Mouse (Mus musculus) embryonic fibroblast, embryonic 13.5 days (primary cell): ENCODE measurements at regions not wholly inside any gene's neighbourhood (a gene's known extent, or its start where the extent isn't known, plus 50 kb on each side); places are given as distances from the start of the nearest gene placed in this dataset.

Experiments
- CTCF ChIP-seq: IDR thresholded peaks from 2 replicates; pipeline ENCODE4 v1.5.1; 2011; ENCODE audit warnings: mild to moderate bottlenecking, control low read depth, low read length, moderate library complexity, borderline replicate concordance; ENCODE audit not compliant: insufficient read depth
- POLR2A ChIP-seq: IDR thresholded peaks from 2 replicates; pipeline ENCODE4 v1.6.1; 2011; ENCODE audit warnings: low read depth, mild to moderate bottlenecking, control low read depth, low read length, moderate library complexity

GRCm38 (mm10) chr10:97339866-97340706 lies 139.3 kb upstream of the Dcn start:
- TF ChIP-seq CTCF (no peak), POLR2A (no peak)
